Mouse (Mus musculus): ENCODE measurements around the gene Tmem107. TPM values are rescaled to one million over a fixed set of nuclear protein-coding genes. Genes with fewer than 3 reads are reported as not detected.

Tmem107 gene
- polyA plus RNA-seq, 1 experiment from 2014 or later: 137 TPM

- no peaks in the 10 kb centered on the region for H3K9me3 ChIP-seq (replicated peaks)
- peaks cover 40% of the 10 kb centered on the region for H3K4me1 ChIP-seq
- H3K4me2 ChIP-seq (replicated peaks): peak overlapping the region; percentile 68
- ATAC-seq (ENCODE audit: insufficient number of reproducible peaks, low FRiP score, low TSS enrichment, low read depth): peak; percentile 70
- H3K36me3 ChIP-seq: peaks cover 25% of the 10 kb centered on the region
- peak overlapping the region; percentile 97 for H3K27ac ChIP-seq (replicated peaks)
- H3K4me3 ChIP-seq (replicated peaks): peak overlapping the region; percentile 60
- H3K9ac ChIP-seq: peak overlapping the region; percentile 12; the same call in 1 of the 2 replicates
- H3K27me3 ChIP-seq: no peaks in the 10 kb centered on the region
- 3% methylated on average over 29 of the region's 29 CpGs for WGBS
Observed at GRCm38 (mm10) chr11:69096987-69097900, 26.6 kb downstream of the Tmem107 start.

GRCm38 (mm10) chr11:69098039-69098761 is 27.6 kb downstream of the Tmem107 start:
- no peak for ATAC-seq (ENCODE audit: insufficient number of reproducible peaks, low FRiP score, low TSS enrichment, low read depth)
- H3K36me3 ChIP-seq: peaks cover 28% of the 10 kb centered on the region
- peak overlapping the region; percentile 68 for H3K4me2 ChIP-seq (replicated peaks)
- no peaks in the 10 kb centered on the region for H3K9me3 ChIP-seq (replicated peaks)
- H3K9ac ChIP-seq: no peak overlapping the region
- H3K27me3 ChIP-seq: no peaks in the 10 kb centered on the region
- peak overlapping the region; percentile 60 for H3K4me3 ChIP-seq (replicated peaks)
- H3K27ac ChIP-seq (replicated peaks): peak overlapping the region; percentile 97
- peaks cover 40% of the 10 kb centered on the region for H3K4me1 ChIP-seq
- 24% methylated on average over 8 of the region's 8 CpGs for WGBS

GRCm38 (mm10) chr11:69098762-69099091 is 28.1 kb downstream of the Tmem107 start:
- H3K4me2 ChIP-seq (replicated peaks): peak overlapping the region; percentile 68
- H3K4me3 ChIP-seq (replicated peaks): peak overlapping the region; percentile 60
- H3K4me1 ChIP-seq: peaks cover 40% of the 10 kb centered on the region
- H3K27me3 ChIP-seq: no peaks in the 10 kb centered on the region
- no peak for ATAC-seq (ENCODE audit: insufficient number of reproducible peaks, low FRiP score, low TSS enrichment, low read depth)
- H3K27ac ChIP-seq (replicated peaks): peak overlapping the region; percentile 97
- WGBS: 0% methylated on average over 19 of the region's 19 CpGs
- no peaks in the 10 kb centered on the region for H3K9me3 ChIP-seq (replicated peaks)
- H3K36me3 ChIP-seq: peaks cover 34% of the 10 kb centered on the region
- peak overlapping the region; percentile 53 for H3K9ac ChIP-seq

GRCm38 (mm10) chr11:69099177-69099914 is 28.7 kb downstream of the Tmem107 start:
- Histone ChIP-seq H3K27me3 (no peaks in the 10 kb centered on the region), H3K27ac (replicated peaks) (peak overlapping the region; percentile 97), H3K36me3 (peaks cover 40% of the 10 kb centered on the region), H3K4me1 (peaks cover 36% of the 10 kb centered on the region), H3K4me3 (replicated peaks) (peak overlapping the region; percentile 60), H3K9me3 (replicated peaks) (no peaks in the 10 kb centered on the region), H3K9ac (peak overlapping the region; percentile 53), H3K4me2 (replicated peaks) (peak overlapping the region; percentile 68)
- ATAC-seq (ENCODE audit: insufficient number of reproducible peaks, low FRiP score, low TSS enrichment, low read depth): no peak
- under 1% methylated on average over 22 of the region's 22 CpGs for WGBS

- peaks cover 34% of the 10 kb centered on the region for H3K4me1 ChIP-seq
- peak overlapping the region; percentile 60 for H3K4me3 ChIP-seq (replicated peaks)
- H3K4me2 ChIP-seq (replicated peaks): peak overlapping the region; percentile 68
- WGBS: under 1% methylated on average over 23 of the region's 23 CpGs
- no peaks in the 10 kb centered on the region for H3K27me3 ChIP-seq
- H3K9ac ChIP-seq: peak overlapping the region; percentile 53
- peak overlapping the region; percentile 97 for H3K27ac ChIP-seq (replicated peaks)
- no peaks in the 10 kb centered on the region for H3K9me3 ChIP-seq (replicated peaks)
- ATAC-seq (ENCODE audit: insufficient number of reproducible peaks, low FRiP score, low TSS enrichment, low read depth): peak; percentile 9
- H3K36me3 ChIP-seq: peaks cover 46% of the 10 kb centered on the region
Observed at GRCm38 (mm10) chr11:69099915-69100345, 29.3 kb downstream of the Tmem107 start.

- Histone ChIP-seq H3K4me3 (replicated peaks) (peak overlapping the region; percentile 60; the same call in 1 of the 2 replicates), H3K9ac (peak overlapping the region; percentile 7), H3K36me3 (peaks cover 54% of the 10 kb centered on the region), H3K27me3 (no peaks in the 10 kb centered on the region), H3K27ac (replicated peaks) (peak overlapping the region; percentile 97), H3K4me1 (peaks cover 34% of the 10 kb centered on the region), H3K4me2 (replicated peaks) (peak overlapping the region; percentile 68), H3K9me3 (replicated peaks) (no peaks in the 10 kb centered on the region)
- ATAC-seq (ENCODE audit: insufficient number of reproducible peaks, low FRiP score, low TSS enrichment, low read depth): no peak
- 89% methylated on average over 20 of the region's 20 CpGs for WGBS
Observed at GRCm38 (mm10) chr11:69100639-69101360, 30.2 kb downstream of the Tmem107 start.

GRCm38 (mm10) chr11:69101604-69102402 is 31.2 kb downstream of the Tmem107 start:
- ATAC-seq (ENCODE audit: insufficient number of reproducible peaks, low FRiP score, low TSS enrichment, low read depth): no peak
- H3K27ac ChIP-seq (replicated peaks): no peak overlapping the region
- H3K4me1 ChIP-seq: peaks cover 34% of the 10 kb centered on the region
- no peak overlapping the region for H3K9ac ChIP-seq
- 87% methylated on average over 21 of the region's 21 CpGs for WGBS
- peaks cover 64% of the 10 kb centered on the region for H3K36me3 ChIP-seq
- H3K9me3 ChIP-seq (replicated peaks): no peaks in the 10 kb centered on the region
- H3K4me3 ChIP-seq (replicated peaks): no peak overlapping the region
- H3K27me3 ChIP-seq: no peaks in the 10 kb centered on the region
- no peak overlapping the region for H3K4me2 ChIP-seq (replicated peaks)

- 93% methylated on average over 7 of the region's 7 CpGs for WGBS
- Histone ChIP-seq H3K4me1 (peaks cover 34% of the 10 kb centered on the region), H3K9me3 (replicated peaks) (no peaks in the 10 kb centered on the region), H3K9ac (no peak overlapping the region), H3K27ac (replicated peaks) (no peak overlapping the region), H3K4me3 (replicated peaks) (no peak overlapping the region), H3K4me2 (replicated peaks) (no peak overlapping the region), H3K27me3 (no peaks in the 10 kb centered on the region), H3K36me3 (peaks cover 70% of the 10 kb centered on the region)
- ATAC-seq (ENCODE audit: insufficient number of reproducible peaks, low FRiP score, low TSS enrichment, low read depth): no peak
Observed at GRCm38 (mm10) chr11:69102403-69102725, 31.8 kb downstream of the Tmem107 start.

- Histone ChIP-seq H3K27me3 (no peaks in the 10 kb centered on the region), H3K27ac (replicated peaks) (no peak overlapping the region), H3K9me3 (replicated peaks) (no peaks in the 10 kb centered on the region), H3K9ac (no peak overlapping the region), H3K4me2 (replicated peaks) (no peak overlapping the region), H3K36me3 (peaks cover 78% of the 10 kb centered on the region), H3K4me1 (peaks cover 26% of the 10 kb centered on the region), H3K4me3 (replicated peaks) (no peak overlapping the region)
- ATAC-seq (ENCODE audit: insufficient number of reproducible peaks, low FRiP score, low TSS enrichment, low read depth): no peak
- 95% methylated on average over 14 of the region's 14 CpGs for WGBS
Observed at GRCm38 (mm10) chr11:69103121-69103520, 32.5 kb downstream of the Tmem107 start.

Data from embryonic facial prominence, embryonic 15.5 days (tissue).